Mouse (Mus musculus) stomach, embryonic 14.5 days (tissue): Measurements from ENCODE around the gene 4933415A04Rik. TPM values are rescaled to one million over a fixed set of nuclear protein-coding genes. Genes with fewer than 3 reads are reported as not detected.

Source experiments
- ATAC-seq: fragments of 200-750 bp; cut with Nextera tagmentation; 2 replicates; pipeline ENCODE4 v1.8.0; 2017; ENCODE audit warnings: low read depth, moderate TSS enrichment; ENCODE audit not compliant: insufficient number of reproducible peaks, insufficient read depth, low FRiP score
- H3K27ac ChIP-seq: fragments of 300-500 bp; sonication (generic); 2 replicates; pipeline ENCODE4 v1.5.1; 2014; ENCODE audit warnings: mild to moderate bottlenecking, low read length, moderate library complexity, mixed read lengths
- H3K27me3 ChIP-seq: fragments of 300-500 bp; sonication (generic); 2 replicates; pipeline ENCODE4 v1.6.1; 2014; ENCODE audit warnings: low read length, control low read depth, mixed read lengths; ENCODE audit not compliant: control insufficient read depth, insufficient read depth
- H3K36me3 ChIP-seq: fragments of 300-500 bp; sonication (generic); 2 replicates; pipeline ENCODE4 v1.6.1; 2014; ENCODE audit warnings: mild to moderate bottlenecking, control low read depth, low read length, moderate library complexity, mixed read lengths; ENCODE audit not compliant: control insufficient read depth, insufficient read depth
- H3K4me1 ChIP-seq: fragments of 300-500 bp; sonication (generic); 2 replicates; pipeline ENCODE4 v1.6.1; 2014; ENCODE audit warnings: low read length, control low read depth, mixed read lengths; ENCODE audit not compliant: control insufficient read depth, insufficient read depth
- H3K4me2 ChIP-seq: fragments of 300-500 bp; sonication (generic); replicated peaks from 2 replicates; pipeline ENCODE4 v1.6.1; 2014; ENCODE audit warnings: low read depth, low read length, control low read depth
- H3K4me3 ChIP-seq: fragments of 300-500 bp; sonication (generic); 2 replicates; pipeline ENCODE4 v1.5.1; 2014; ENCODE audit warnings: low read depth, low read length, control low read depth
- H3K9ac ChIP-seq: fragments of 300-500 bp; sonication (generic); replicated peaks from 2 replicates; pipeline ENCODE4 v1.6.1; 2014; ENCODE audit warnings: low read depth, mild to moderate bottlenecking, control low read depth, low read length, moderate library complexity, mixed read lengths
- H3K9me3 ChIP-seq: fragments of 300-500 bp; sonication (generic); 2 replicates; pipeline ENCODE4 v1.6.1; 2016; ENCODE audit warnings: low read depth, low read length, control low read depth; ENCODE audit not compliant: control insufficient read depth
- WGBS: fragments of 180-500 bp; shearing (Covaris S2); extraction: QIAGEN DNeasy Blood & Tissue Kit; methylation state at CpG from one replicate; pipeline ENCODE4 v1.1.7; 2014; 5-methylcytosine and 5-hydroxymethylcytosine counted together
- polyA plus RNA-seq: library from polyadenylated mRNA; unstranded; fragments of >200 nt; fragmentation: Nextera tagmentation; extraction: Ambion mirVana; gene quantifications from 2 replicates; pipeline ENCODE4 v1.2.1, GENCODE M21; 2014

Gene 4933415A04Rik
- polyA plus RNA-seq, 1 experiment from 2014 or later, result 6.2 TPM

GRCm38 (mm10) chr11:43565852-43566251 lies 21.0 kb upstream of the 4933415A04Rik start:
- H3K36me3 ChIP-seq, result no peaks in the 10 kb centered on the region
- H3K4me2 ChIP-seq, result no peak overlapping the region
- no peak for ATAC-seq
- H3K27me3 ChIP-seq, result no peaks in the 10 kb centered on the region
- H3K9me3 ChIP-seq, result no peaks in the 10 kb centered on the region
- H3K9ac ChIP-seq, result no peak overlapping the region
- WGBS, result 14% methylated on average over 8 of the region's 8 CpGs
- no peak overlapping the region for H3K4me3 ChIP-seq
- H3K27ac ChIP-seq, result no peak overlapping the region
- H3K4me1 ChIP-seq, result peaks cover 19% of the 10 kb centered on the region

GRCm38 (mm10) chr11:43566696-43567095 lies 20.1 kb upstream of the 4933415A04Rik start:
- H3K4me1 ChIP-seq, result peaks cover 19% of the 10 kb centered on the region
- 49% methylated on average over 5 of the region's 5 CpGs for WGBS
- no peaks in the 10 kb centered on the region for H3K27me3 ChIP-seq
- peak overlapping the region; percentile 4; the same call in 1 of the 2 replicates for H3K27ac ChIP-seq
- no peak overlapping the region for H3K9ac ChIP-seq
- no peaks in the 10 kb centered on the region for H3K9me3 ChIP-seq
- no peak overlapping the region for H3K4me3 ChIP-seq
- H3K36me3 ChIP-seq, result no peaks in the 10 kb centered on the region
- no peak overlapping the region for H3K4me2 ChIP-seq
- ATAC-seq, result no peak

- H3K9me3 ChIP-seq, result no peaks in the 10 kb centered on the region
- no peaks in the 10 kb centered on the region for H3K27me3 ChIP-seq
- ATAC-seq, result no peak
- no peak overlapping the region for H3K4me2 ChIP-seq
- H3K4me3 ChIP-seq, result no peak overlapping the region
- 64% methylated on average over 5 of the region's 5 CpGs for WGBS
- H3K4me1 ChIP-seq, result peaks cover 19% of the 10 kb centered on the region
- H3K27ac ChIP-seq, result no peak overlapping the region
- H3K36me3 ChIP-seq, result no peaks in the 10 kb centered on the region
- H3K9ac ChIP-seq, result no peak overlapping the region
These were observed 18.6 kb upstream of the 4933415A04Rik start for GRCm38 (mm10) chr11:43568263-43568662.

GRCm38 (mm10) chr11:43569188-43569587 lies 17.7 kb upstream of the 4933415A04Rik start:
- H3K27me3 ChIP-seq, result no peaks in the 10 kb centered on the region
- H3K4me1 ChIP-seq, result peaks cover 14% of the 10 kb centered on the region
- ATAC-seq, result no peak
- no peaks in the 10 kb centered on the region for H3K9me3 ChIP-seq
- H3K36me3 ChIP-seq, result no peaks in the 10 kb centered on the region
- peak overlapping the region; percentile 29; the same call in 1 of the 2 replicates for H3K27ac ChIP-seq
- no peak overlapping the region for H3K9ac ChIP-seq
- no peak overlapping the region for H3K4me3 ChIP-seq
- 71% methylated on average over 5 of the region's 5 CpGs for WGBS
- no peak overlapping the region for H3K4me2 ChIP-seq

- Histone ChIP-seq H3K27me3 (no peaks in the 10 kb centered on the region), H3K4me2 (no peak overlapping the region), H3K9me3 (no peaks in the 10 kb centered on the region), H3K36me3 (no peaks in the 10 kb centered on the region), H3K4me1 (peaks cover 14% of the 10 kb centered on the region), H3K27ac (peak overlapping the region; percentile 29; the same call in 1 of the 2 replicates), H3K4me3 (no peak overlapping the region), H3K9ac (no peak overlapping the region)
- 76% methylated on average over 11 of the region's 11 CpGs for WGBS
- ATAC-seq, result no peak
These were observed 17.2 kb upstream of the 4933415A04Rik start for GRCm38 (mm10) chr11:43569595-43569994.

GRCm38 (mm10) chr11:43575061-43575375 lies 11.8 kb upstream of the 4933415A04Rik start:
- H3K27me3 ChIP-seq, result no peaks in the 10 kb centered on the region
- ATAC-seq, result no peak; the same call in 1 of the 2 replicates
- H3K4me2 ChIP-seq, result no peak overlapping the region
- H3K27ac ChIP-seq, result peak overlapping the region; percentile 68
- no peak overlapping the region for H3K4me3 ChIP-seq
- H3K36me3 ChIP-seq, result peaks cover 4% of the 10 kb centered on the region; the same call in 1 of the 2 replicates
- H3K9me3 ChIP-seq, result no peaks in the 10 kb centered on the region
- no peak overlapping the region; the same call in 1 of the 2 replicates for H3K9ac ChIP-seq
- peaks cover 16% of the 10 kb centered on the region for H3K4me1 ChIP-seq
- 16% methylated on average over 3 of the region's 3 CpGs for WGBS

- WGBS, result 11% methylated on average over 9 of the region's 9 CpGs
- no peak overlapping the region for H3K4me3 ChIP-seq
- H3K9me3 ChIP-seq, result no peaks in the 10 kb centered on the region
- H3K4me2 ChIP-seq, result no peak overlapping the region; the same call in 1 of the 2 replicates
- peaks cover 6% of the 10 kb centered on the region; the same call in 1 of the 2 replicates for H3K36me3 ChIP-seq
- H3K4me1 ChIP-seq, result peaks cover 16% of the 10 kb centered on the region
- ATAC-seq, result no peak; the same call in 1 of the 2 replicates
- H3K9ac ChIP-seq, result no peak overlapping the region; the same call in 1 of the 2 replicates
- H3K27ac ChIP-seq, result peak overlapping the region; percentile 68
- H3K27me3 ChIP-seq, result no peaks in the 10 kb centered on the region
These were observed 11.3 kb upstream of the 4933415A04Rik start for GRCm38 (mm10) chr11:43575376-43576151.

GRCm38 (mm10) chr11:43577713-43578478 lies 8.9 kb upstream of the 4933415A04Rik start:
- H3K4me3 ChIP-seq, result no peak overlapping the region
- ATAC-seq, result 0 out of 2 replicates have a peak, but pooled peaks have one; percentile 62
- H3K36me3 ChIP-seq, result peaks cover 9% of the 10 kb centered on the region; the same call in 1 of the 2 replicates
- H3K27me3 ChIP-seq, result no peaks in the 10 kb centered on the region
- H3K9ac ChIP-seq, result no peak overlapping the region
- H3K4me2 ChIP-seq, result no peak overlapping the region
- H3K4me1 ChIP-seq, result peaks cover 16% of the 10 kb centered on the region
- WGBS, result 53% methylated on average over 11 of the region's 11 CpGs
- H3K9me3 ChIP-seq, result no peaks in the 10 kb centered on the region
- H3K27ac ChIP-seq, result no peak overlapping the region
